Mouse (Mus musculus): ENCODE measurements at regions not wholly inside any gene's neighbourhood (a gene's known extent, or its start where the extent isn't known, plus 50 kb on each side); places are given as distances from the start of the nearest gene placed in this dataset.

GRCm38 (mm10) chr15:13455560-13456219 lies 282.2 kb upstream of the Cdh6 start:
- Histone ChIP-seq H3K4me3 (no peak overlapping the region), H3K4me1 (replicated peaks) (0 out of 2 replicates have a peak, but pooled peaks cover 4% of the 10 kb centered on the region), H3K27me3 (no peaks in the 10 kb centered on the region), H3K27ac (no peak overlapping the region), H3K9ac (no peak overlapping the region), H3K4me2 (no peak overlapping the region), H3K9me3 (no peaks in the 10 kb centered on the region), H3K36me3 (no peaks in the 10 kb centered on the region)
- WGBS = 44% methylated on average over 8 of the region's 8 CpGs
- peak; percentile 78; the same call in 1 of the 2 replicates for ATAC-seq (ENCODE audit: low FRiP score)

- no peak overlapping the region for H3K4me3 ChIP-seq
- 78% methylated on average over 5 of the region's 5 CpGs for WGBS
- H3K27me3 ChIP-seq = no peaks in the 10 kb centered on the region
- no peak overlapping the region for H3K4me2 ChIP-seq
- H3K9ac ChIP-seq = no peak overlapping the region
- no peaks in the 10 kb centered on the region for H3K9me3 ChIP-seq
- ATAC-seq (ENCODE audit: low FRiP score) = no peak
- 0 out of 2 replicates have a peak, but pooled peaks cover under 1% of the 10 kb centered on the region for H3K4me1 ChIP-seq (replicated peaks)
- no peaks in the 10 kb centered on the region for H3K36me3 ChIP-seq
- H3K27ac ChIP-seq = no peak overlapping the region
These were observed 276.9 kb upstream of the Cdh6 start for GRCm38 (mm10) chr15:13450385-13450784.

- H3K4me1 ChIP-seq (replicated peaks) = no peaks in the 10 kb centered on the region
- no peak for ATAC-seq (ENCODE audit: low FRiP score)
- H3K4me2 ChIP-seq = no peak overlapping the region
- no peak overlapping the region for H3K27ac ChIP-seq
- H3K9ac ChIP-seq = no peak overlapping the region
- H3K9me3 ChIP-seq = no peaks in the 10 kb centered on the region
- H3K4me3 ChIP-seq = no peak overlapping the region
- H3K36me3 ChIP-seq = no peaks in the 10 kb centered on the region
- 71% methylated on average over 1 of the region's 1 CpGs for WGBS
- no peaks in the 10 kb centered on the region for H3K27me3 ChIP-seq
These were observed 261.1 kb upstream of the Cdh6 start for GRCm38 (mm10) chr15:13434608-13435007.

GRCm38 (mm10) chr15:13432971-13433370 lies 259.5 kb upstream of the Cdh6 start:
- Histone ChIP-seq H3K36me3 (no peaks in the 10 kb centered on the region), H3K27me3 (no peaks in the 10 kb centered on the region), H3K4me2 (no peak overlapping the region), H3K27ac (no peak overlapping the region), H3K9me3 (no peaks in the 10 kb centered on the region), H3K4me3 (no peak overlapping the region), H3K9ac (no peak overlapping the region), H3K4me1 (replicated peaks) (no peaks in the 10 kb centered on the region)
- WGBS = 93% methylated on average over 2 of the region's 2 CpGs
- no peak for ATAC-seq (ENCODE audit: low FRiP score)

GRCm38 (mm10) chr15:13419616-13420015 lies 246.1 kb upstream of the Cdh6 start:
- WGBS = 41% methylated on average over 3 of the region's 3 CpGs
- H3K27ac ChIP-seq = no peak overlapping the region
- ATAC-seq (ENCODE audit: low FRiP score) = no peak
- H3K9ac ChIP-seq = no peak overlapping the region
- H3K36me3 ChIP-seq = no peaks in the 10 kb centered on the region
- no peaks in the 10 kb centered on the region for H3K27me3 ChIP-seq
- no peak overlapping the region for H3K4me2 ChIP-seq
- H3K9me3 ChIP-seq = no peaks in the 10 kb centered on the region
- H3K4me3 ChIP-seq = no peak overlapping the region
- H3K4me1 ChIP-seq (replicated peaks) = no peaks in the 10 kb centered on the region

GRCm38 (mm10) chr15:13410065-13410688 lies 236.7 kb upstream of the Cdh6 start:
- H3K9me3 ChIP-seq = no peaks in the 10 kb centered on the region
- H3K36me3 ChIP-seq = no peaks in the 10 kb centered on the region
- ATAC-seq (ENCODE audit: low FRiP score) = no peak
- H3K4me1 ChIP-seq (replicated peaks) = no peaks in the 10 kb centered on the region; the same call in 1 of the 2 replicates
- WGBS = 39% methylated on average over 11 of the region's 11 CpGs
- no peak overlapping the region for H3K9ac ChIP-seq
- no peak overlapping the region for H3K27ac ChIP-seq
- no peak overlapping the region for H3K4me2 ChIP-seq
- H3K27me3 ChIP-seq = no peaks in the 10 kb centered on the region
- H3K4me3 ChIP-seq = no peak overlapping the region

- 10% methylated on average over 6 of the region's 6 CpGs for WGBS
- Histone ChIP-seq H3K36me3 (no peaks in the 10 kb centered on the region), H3K4me3 (no peak overlapping the region), H3K4me2 (no peak overlapping the region), H3K9ac (no peak overlapping the region), H3K27ac (peak overlapping the region; percentile 69), H3K9me3 (no peaks in the 10 kb centered on the region), H3K27me3 (no peaks in the 10 kb centered on the region), H3K4me1 (replicated peaks) (peaks cover 5% of the 10 kb centered on the region; the same call in 1 of the 2 replicates)
- ATAC-seq (ENCODE audit: low FRiP score) = peak; percentile 88
These were observed 219.7 kb upstream of the Cdh6 start for GRCm38 (mm10) chr15:13393155-13393554.

- ATAC-seq (ENCODE audit: low FRiP score) = no peak
- 88% methylated on average over 4 of the region's 4 CpGs for WGBS
- no peak overlapping the region for H3K4me2 ChIP-seq
- no peaks in the 10 kb centered on the region for H3K27me3 ChIP-seq
- no peaks in the 10 kb centered on the region for H3K9me3 ChIP-seq
- H3K4me3 ChIP-seq = no peak overlapping the region
- H3K36me3 ChIP-seq = no peaks in the 10 kb centered on the region
- H3K4me1 ChIP-seq (replicated peaks) = peaks cover 5% of the 10 kb centered on the region; the same call in 1 of the 2 replicates
- no peak overlapping the region for H3K27ac ChIP-seq
- H3K9ac ChIP-seq = no peak overlapping the region
These were observed 217.9 kb upstream of the Cdh6 start for GRCm38 (mm10) chr15:13391331-13391730.

- H3K27me3 ChIP-seq = no peaks in the 10 kb centered on the region
- WGBS = 28% methylated on average over 6 of the region's 6 CpGs
- H3K9ac ChIP-seq = no peak overlapping the region
- no peak overlapping the region for H3K4me2 ChIP-seq
- H3K4me1 ChIP-seq (replicated peaks) = no peaks in the 10 kb centered on the region
- ATAC-seq (ENCODE audit: low FRiP score) = no peak
- H3K36me3 ChIP-seq = no peaks in the 10 kb centered on the region
- H3K27ac ChIP-seq = no peak overlapping the region
- H3K9me3 ChIP-seq = no peaks in the 10 kb centered on the region
- no peak overlapping the region for H3K4me3 ChIP-seq
These were observed 211.3 kb upstream of the Cdh6 start for GRCm38 (mm10) chr15:13384815-13385214.

- no peak overlapping the region for H3K27ac ChIP-seq
- H3K9me3 ChIP-seq = no peaks in the 10 kb centered on the region
- WGBS = 90% methylated on average over 3 of the region's 3 CpGs
- H3K9ac ChIP-seq = no peak overlapping the region
- no peak for ATAC-seq (ENCODE audit: low FRiP score)
- no peaks in the 10 kb centered on the region for H3K4me1 ChIP-seq (replicated peaks)
- H3K36me3 ChIP-seq = no peaks in the 10 kb centered on the region
- H3K27me3 ChIP-seq = no peaks in the 10 kb centered on the region
- H3K4me2 ChIP-seq = no peak overlapping the region
- no peak overlapping the region for H3K4me3 ChIP-seq
These were observed 202.1 kb upstream of the Cdh6 start for GRCm38 (mm10) chr15:13375590-13375989.

GRCm38 (mm10) chr15:13368799-13369198 lies 195.3 kb upstream of the Cdh6 start:
- 66% methylated on average over 5 of the region's 5 CpGs for WGBS
- no peak overlapping the region for H3K4me3 ChIP-seq

GRCm38 (mm10) chr15:13367291-13367954 lies 193.9 kb upstream of the Cdh6 start:
- H3K4me3 ChIP-seq = no peak overlapping the region
- H3K9me3 ChIP-seq = no peaks in the 10 kb centered on the region
- WGBS = 60% methylated on average over 16 of the region's 16 CpGs
- H3K4me1 ChIP-seq (replicated peaks) = no peaks in the 10 kb centered on the region
- no peak overlapping the region for H3K27ac ChIP-seq
- ATAC-seq (ENCODE audit: low FRiP score) = peak; percentile 66; the same call in 1 of the 2 replicates
- no peaks in the 10 kb centered on the region for H3K27me3 ChIP-seq
- H3K9ac ChIP-seq = no peak overlapping the region
- H3K4me2 ChIP-seq = peak overlapping the region; percentile 25
- no peaks in the 10 kb centered on the region for H3K36me3 ChIP-seq

More at GRCm38 (mm10) chr15:13368799-13369198, 195.3 kb upstream of the Cdh6 start:
- H3K9me3 ChIP-seq = no peaks in the 10 kb centered on the region
- no peak overlapping the region for H3K27ac ChIP-seq
- H3K4me2 ChIP-seq = no peak overlapping the region
- no peaks in the 10 kb centered on the region for H3K27me3 ChIP-seq
- no peak overlapping the region for H3K9ac ChIP-seq
- H3K36me3 ChIP-seq = no peaks in the 10 kb centered on the region
- ATAC-seq (ENCODE audit: low FRiP score) = no peak
- H3K4me1 ChIP-seq (replicated peaks) = no peaks in the 10 kb centered on the region

Data from hindbrain, embryonic 13.5 days (tissue).